Mouse (Mus musculus): ENCODE measurements around the gene Ptges3.
"Not testable (repeated sequence)": the region's sequence is repeated elsewhere in the genome, so short reads cannot be mapped to it uniquely, and the experiment has no call there.

Ptges3 gene

GRCm38 (mm10) chr10:128059207-128059981 lies 640 bp downstream of the Ptges3 start:
- peak; percentile 79 for DNase-seq (ENCODE audit: low read depth)

GRCm38 (mm10) chr10:128061109-128061508 lies 2.4 kb downstream of the Ptges3 start:
- no peak for DNase-seq (ENCODE audit: low read depth)

GRCm38 (mm10) chr10:128062221-128062989 lies 3.7 kb downstream of the Ptges3 start:
- no peak for DNase-seq (ENCODE audit: low read depth)

- DNase-seq (ENCODE audit: low read depth) = no peak
Measured at GRCm38 (mm10) chr10:128066072-128066471, 7.3 kb downstream of the Ptges3 start.

GRCm38 (mm10) chr10:128069201-128069600 lies 10.4 kb downstream of the Ptges3 start:
- DNase-seq (ENCODE audit: low read depth) = no peak

GRCm38 (mm10) chr10:128070432-128070831 lies 11.7 kb downstream of the Ptges3 start:
- not testable (repeated sequence) for DNase-seq (ENCODE audit: low read depth)

GRCm38 (mm10) chr10:128078269-128078668 lies 19.5 kb downstream of the Ptges3 start:
- not testable (repeated sequence) for DNase-seq (ENCODE audit: low read depth)

- DNase-seq (ENCODE audit: low read depth) = peak; percentile 65
Measured at GRCm38 (mm10) chr10:128080496-128080895, 21.7 kb downstream of the Ptges3 start.

GRCm38 (mm10) chr10:128081807-128082476 lies 23.2 kb downstream of the Ptges3 start:
- peak; percentile 51 for DNase-seq (ENCODE audit: low read depth)

- no peak for DNase-seq (ENCODE audit: low read depth)
Measured at GRCm38 (mm10) chr10:128082477-128082808, 23.7 kb downstream of the Ptges3 start.

- peak; percentile 99 for DNase-seq (ENCODE audit: low read depth)
Measured at GRCm38 (mm10) chr10:128082880-128083421, 24.2 kb downstream of the Ptges3 start, which contains the start of gene Atp5b. Gene Atp5b, plus strand, starts transcription at chr10:128083273.

GRCm38 (mm10) chr10:128083688-128084087 lies 24.9 kb downstream of the Ptges3 start:
- peak; percentile 34 for DNase-seq (ENCODE audit: low read depth)

GRCm38 (mm10) chr10:128084160-128084559 lies 25.4 kb downstream of the Ptges3 start:
- peak; percentile 40 for DNase-seq (ENCODE audit: low read depth)

- peak; percentile 68 for DNase-seq (ENCODE audit: low read depth)
Measured at GRCm38 (mm10) chr10:128086391-128086790, 27.6 kb downstream of the Ptges3 start.

GRCm38 (mm10) chr10:128087216-128087615 lies 28.5 kb downstream of the Ptges3 start:
- DNase-seq (ENCODE audit: low read depth) = not testable (repeated sequence)

GRCm38 (mm10) chr10:128088181-128088580 lies 29.4 kb downstream of the Ptges3 start:
- DNase-seq (ENCODE audit: low read depth) = no peak

- no peak for DNase-seq (ENCODE audit: low read depth)
Measured at GRCm38 (mm10) chr10:128089842-128090241, 31.1 kb downstream of the Ptges3 start.

GRCm38 (mm10) chr10:128090651-128091563 lies 32.2 kb downstream of the Ptges3 start:
- DNase-seq (ENCODE audit: low read depth) = peak; percentile 95

GRCm38 (mm10) chr10:128091564-128092505 lies 33.1 kb downstream of the Ptges3 start, which contains the start of gene Baz2a:
Gene Baz2a, plus strand, starts transcription at chr10:128091577.
- peak; percentile 81 for DNase-seq (ENCODE audit: low read depth)

Data from NIH3T3 (cell line).